Mouse (Mus musculus) lung, embryonic 16.5 days (tissue): ENCODE results near the gene Hhex. TPM values are rescaled to one million over a fixed set of nuclear protein-coding genes. Genes with fewer than 3 reads are reported as not detected.

Experiments
- ATAC-seq: fragments of 200-750 bp; cut with Nextera tagmentation; 2 replicates; pipeline ENCODE4 v1.8.0; 2017; ENCODE audit warnings: low read depth, mild to moderate bottlenecking, moderate library complexity
- H3K27ac ChIP-seq: fragments of 300-500 bp; sonication (generic); 2 replicates; pipeline ENCODE4 v1.5.1; 2014; ENCODE audit warnings: mild to moderate bottlenecking, control low read depth, low read length
- H3K27me3 ChIP-seq: fragments of 300-500 bp; sonication (generic); 2 replicates; pipeline ENCODE4 v1.6.1; 2014; ENCODE audit warnings: low read depth, low read length, mixed read lengths; ENCODE audit not compliant: control insufficient read depth, insufficient read depth
- H3K36me3 ChIP-seq: fragments of 300-500 bp; sonication (generic); 2 replicates; pipeline ENCODE4 v1.6.1; 2014; ENCODE audit warnings: low read length; ENCODE audit not compliant: control insufficient read depth, insufficient read depth
- H3K4me1 ChIP-seq: fragments of 300-500 bp; sonication (generic); replicated peaks from 2 replicates; pipeline ENCODE4 v1.6.1; 2014; ENCODE audit warnings: low read length, mixed read lengths; ENCODE audit not compliant: control insufficient read depth, insufficient read depth
- H3K4me2 ChIP-seq: fragments of 300-500 bp; sonication (generic); 2 replicates; pipeline ENCODE4 v1.6.1; 2014; ENCODE audit warnings: low read depth, low read length, control low read depth
- H3K4me3 ChIP-seq: fragments of 300-500 bp; sonication (generic); 2 replicates; pipeline ENCODE4 v1.5.1; 2014; ENCODE audit warnings: mild to moderate bottlenecking, low read length, control low read depth
- H3K9ac ChIP-seq: fragments of 300-500 bp; sonication (generic); 2 replicates; pipeline ENCODE4 v1.6.1; 2014; ENCODE audit warnings: low read length, control low read depth
- H3K9me3 ChIP-seq: fragments of 300-500 bp; sonication (generic); 2 replicates; pipeline ENCODE4 v1.6.1; 2016; ENCODE audit warnings: low read length; ENCODE audit not compliant: control insufficient read depth
- WGBS: fragments of 180-500 bp; shearing (Covaris S2); extraction: QIAGEN DNeasy Blood & Tissue Kit; methylation state at CpG from one replicate; pipeline ENCODE4 v1.1.7; 2014; 5-methylcytosine and 5-hydroxymethylcytosine counted together
- polyA plus RNA-seq: library from polyadenylated mRNA; unstranded; fragments of >200 nt; fragmentation: Nextera tagmentation; extraction: Ambion mirVana; gene quantifications from 2 replicates; pipeline ENCODE4 v1.2.1, GENCODE M21; 2015

The Hhex gene
- polyA plus RNA-seq, 1 experiment from 2014 or later: 38.3 TPM

DNA sequence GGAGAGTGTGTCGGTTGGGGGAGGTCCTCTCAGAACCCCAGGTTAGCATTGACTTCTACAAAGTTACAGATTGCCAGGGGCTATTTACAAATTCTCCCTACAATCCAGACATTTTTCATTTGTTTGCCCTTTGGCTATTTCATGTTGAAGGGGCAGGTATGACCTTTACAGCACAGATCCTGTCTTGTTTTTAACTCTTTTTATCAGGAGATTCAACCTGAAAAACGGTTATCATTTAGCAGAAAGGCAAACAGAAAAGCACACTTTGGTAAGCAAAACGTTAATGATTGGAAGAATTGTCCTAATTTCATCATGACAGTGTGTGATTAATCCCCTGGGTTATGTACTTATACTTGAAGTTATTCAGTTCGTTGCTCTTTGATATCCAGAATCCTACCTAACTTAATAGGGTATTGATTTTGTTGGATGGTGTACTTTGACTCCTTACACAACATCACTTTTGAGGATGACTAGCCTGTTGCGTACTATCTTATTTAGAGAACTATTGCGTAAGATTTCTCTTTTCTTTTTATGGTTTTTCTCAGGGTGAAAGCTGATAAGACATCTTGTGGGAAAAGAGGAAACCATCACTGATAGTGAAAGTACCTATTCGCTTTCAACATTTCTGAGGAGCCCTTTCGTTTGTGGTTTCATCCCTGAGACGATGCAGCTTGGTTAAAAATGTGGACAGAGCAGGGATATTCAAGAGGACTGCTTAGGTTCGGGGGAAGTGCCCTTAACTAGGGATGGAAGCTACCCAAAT lies 8.1 kb downstream of the Hhex start:
- 49% methylated on average over 10 of the region's 10 CpGs for WGBS
- Histone ChIP-seq H3K4me3 (no peak overlapping the region), H3K27ac (no peak overlapping the region), H3K27me3 (peaks cover 6% of the 10 kb centered on the region; the same call in 1 of the 2 replicates), H3K36me3 (no peaks in the 10 kb centered on the region), H3K4me2 (no peak overlapping the region), H3K4me1 (no peaks in the 10 kb centered on the region), H3K9ac (no peak overlapping the region), H3K9me3 (no peaks in the 10 kb centered on the region)
- no peak for ATAC-seq

DNA sequence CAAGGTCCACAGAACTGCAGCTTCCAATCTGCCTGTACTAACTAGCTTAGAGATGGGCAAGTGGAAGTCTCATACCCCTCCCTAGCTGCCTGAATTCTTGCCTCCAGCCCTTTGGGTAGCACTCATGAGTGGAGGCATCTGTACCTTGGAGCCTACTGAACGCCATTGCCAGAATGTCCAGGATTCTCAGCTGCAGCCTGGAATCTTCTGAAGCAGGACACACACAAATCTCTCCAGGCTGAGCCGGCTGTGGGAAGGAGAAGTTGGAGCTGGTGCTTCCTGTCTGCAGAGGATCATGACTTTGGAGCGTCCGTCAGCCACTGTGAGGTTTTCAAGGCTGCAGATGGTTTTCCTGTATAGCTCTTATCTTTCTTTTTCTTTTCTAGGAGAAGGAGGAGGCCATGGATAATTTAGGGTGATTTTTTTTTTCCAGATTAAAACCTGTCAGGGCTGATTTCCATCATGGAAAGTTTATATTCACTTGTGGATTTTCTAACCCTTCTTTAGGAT lies 9.1 kb downstream of the Hhex start:
- H3K4me1 ChIP-seq: no peaks in the 10 kb centered on the region

DNA sequence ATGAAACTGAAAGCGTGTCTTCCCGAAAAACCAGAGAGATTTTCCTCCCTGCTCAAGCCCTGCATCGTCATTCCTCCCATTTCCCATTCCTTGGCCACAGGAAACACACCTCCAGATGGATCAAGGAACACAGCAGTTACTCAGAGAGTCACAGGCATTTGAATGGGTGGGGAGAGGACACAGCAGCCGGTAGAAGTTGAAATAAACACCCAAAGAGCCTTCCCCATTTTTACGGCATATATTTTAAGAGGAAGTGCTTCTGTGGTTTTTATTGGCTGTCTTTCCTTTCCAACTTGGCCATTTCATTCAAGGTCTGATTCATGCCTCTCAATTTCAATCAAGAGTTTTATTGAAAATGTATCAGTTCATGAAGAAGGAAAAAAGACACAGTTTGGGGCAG lies 13.6 kb downstream of the Hhex start:
- H3K27me3 ChIP-seq: no peaks in the 10 kb centered on the region
- H3K4me2 ChIP-seq: no peak overlapping the region
- WGBS: 54% methylated on average over 5 of the region's 5 CpGs
- H3K4me1 ChIP-seq: no peaks in the 10 kb centered on the region
- no peak overlapping the region for H3K4me3 ChIP-seq
- no peaks in the 10 kb centered on the region for H3K9me3 ChIP-seq
- no peak for ATAC-seq
- no peak overlapping the region for H3K27ac ChIP-seq
- H3K9ac ChIP-seq: no peak overlapping the region
- H3K36me3 ChIP-seq: no peaks in the 10 kb centered on the region

More for the DNA sequence above, 9.1 kb downstream of the Hhex start:
- no peaks in the 10 kb centered on the region for H3K36me3 ChIP-seq
- H3K27me3 ChIP-seq: peaks cover 5% of the 10 kb centered on the region; the same call in 1 of the 2 replicates
- WGBS: 37% methylated on average over 4 of the region's 4 CpGs
- H3K4me3 ChIP-seq: no peak overlapping the region
- no peak overlapping the region for H3K27ac ChIP-seq
- H3K9me3 ChIP-seq: no peaks in the 10 kb centered on the region
- no peak for ATAC-seq
- H3K4me2 ChIP-seq: no peak overlapping the region
- no peak overlapping the region for H3K9ac ChIP-seq

DNA sequence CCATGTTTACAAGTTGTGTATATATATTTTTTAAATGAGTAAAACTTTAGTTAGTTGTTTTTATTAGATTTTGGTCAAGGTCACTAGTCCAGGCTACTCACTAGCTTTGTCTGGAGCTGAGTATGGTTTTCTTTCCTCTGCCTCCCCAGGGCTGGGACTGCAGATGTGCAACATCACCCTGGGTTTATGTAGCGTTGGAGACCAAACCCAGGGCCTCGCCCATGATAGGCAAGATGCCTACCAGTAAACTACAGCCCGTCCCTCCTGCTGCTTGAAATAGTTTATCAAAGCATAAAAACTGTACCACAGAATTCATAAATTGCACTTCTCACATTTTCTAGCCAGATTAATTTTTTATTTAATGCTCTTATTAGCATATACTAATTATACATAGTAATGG lies 14.6 kb downstream of the Hhex start:
- 80% methylated on average over 3 of the region's 3 CpGs for WGBS
- no peaks in the 10 kb centered on the region for H3K4me1 ChIP-seq
- ATAC-seq: no peak
- no peaks in the 10 kb centered on the region for H3K27me3 ChIP-seq
- no peak overlapping the region for H3K4me2 ChIP-seq
- H3K4me3 ChIP-seq: no peak overlapping the region
- H3K27ac ChIP-seq: no peak overlapping the region
- H3K9ac ChIP-seq: no peak overlapping the region
- no peaks in the 10 kb centered on the region for H3K36me3 ChIP-seq
- no peaks in the 10 kb centered on the region for H3K9me3 ChIP-seq

DNA sequence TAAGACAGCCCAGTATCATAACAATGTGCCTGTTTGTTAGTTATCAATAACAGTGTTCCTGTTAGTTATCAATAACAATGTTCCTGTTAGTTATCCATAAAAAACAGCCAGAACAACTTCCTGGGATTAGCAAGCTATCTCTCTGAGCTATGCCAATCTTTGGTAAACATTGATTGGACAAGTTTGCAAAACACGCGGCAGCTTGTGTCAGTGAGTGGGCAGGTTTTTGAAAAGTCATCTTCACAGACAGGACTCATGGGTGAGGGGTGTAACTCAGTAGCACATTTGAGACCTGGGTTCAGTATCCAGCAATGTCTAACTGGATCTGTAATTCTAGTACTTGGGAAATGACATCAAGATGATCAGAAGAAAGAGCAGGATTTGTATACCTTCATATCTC lies 20.9 kb downstream of the Hhex start:
- Histone ChIP-seq H3K9me3 (0 out of 2 replicates have a peak, but pooled peaks cover 3% of the 10 kb centered on the region), H3K4me1 (no peaks in the 10 kb centered on the region), H3K27ac (no peak overlapping the region), H3K9ac (no peak overlapping the region), H3K36me3 (no peaks in the 10 kb centered on the region), H3K4me2 (no peak overlapping the region), H3K4me3 (no peak overlapping the region), H3K27me3 (no peaks in the 10 kb centered on the region)
- ATAC-seq: no peak
- WGBS: 79% methylated on average over 2 of the region's 2 CpGs

DNA sequence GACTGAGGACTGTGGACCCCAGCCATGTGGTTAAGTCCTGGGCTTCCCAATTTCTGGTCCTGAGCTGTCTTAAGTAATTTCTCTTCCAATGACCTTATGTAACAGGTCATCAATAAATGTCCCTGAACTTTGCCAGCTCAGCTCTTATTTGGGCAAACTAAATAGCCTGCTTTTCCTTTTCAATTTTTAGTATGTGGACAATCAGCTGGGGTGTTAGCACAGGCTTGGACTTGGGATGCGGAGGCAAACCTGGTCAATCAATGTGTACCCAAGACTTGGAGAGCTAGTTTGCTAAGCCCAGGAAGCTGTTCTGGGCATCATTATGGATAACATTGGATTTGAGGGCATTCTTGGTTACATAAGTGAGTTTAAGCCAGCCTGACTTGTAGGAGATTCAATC lies 21.4 kb downstream of the Hhex start:
- Histone ChIP-seq H3K36me3 (no peaks in the 10 kb centered on the region), H3K9me3 (0 out of 2 replicates have a peak, but pooled peaks cover 3% of the 10 kb centered on the region), H3K4me3 (no peak overlapping the region), H3K27ac (no peak overlapping the region), H3K4me1 (no peaks in the 10 kb centered on the region), H3K4me2 (no peak overlapping the region), H3K9ac (no peak overlapping the region), H3K27me3 (no peaks in the 10 kb centered on the region)
- ATAC-seq: no peak
- WGBS: 88% methylated on average over 1 of the region's 1 CpGs

DNA sequence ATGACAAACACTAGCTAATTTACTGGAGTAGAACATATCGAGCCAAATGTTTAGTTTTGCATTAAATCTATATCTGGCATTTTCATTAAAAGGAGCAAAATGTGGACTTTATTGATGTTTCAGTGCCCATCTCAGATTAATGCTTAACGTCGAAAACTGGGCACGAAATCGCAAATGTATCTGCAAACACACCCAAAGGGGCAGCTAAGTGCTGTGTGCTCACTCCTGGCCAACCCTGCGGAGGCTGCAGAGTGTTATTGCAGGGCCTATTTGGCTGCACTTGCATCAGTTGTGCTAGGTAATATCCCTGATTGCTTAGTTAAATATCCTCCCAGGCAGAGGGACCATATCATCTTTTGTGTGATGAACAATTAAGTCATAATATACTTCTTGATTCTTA lies 23.4 kb downstream of the Hhex start:
- Histone ChIP-seq H3K4me1 (no peaks in the 10 kb centered on the region), H3K9me3 (0 out of 2 replicates have a peak, but pooled peaks cover 3% of the 10 kb centered on the region), H3K4me3 (no peak overlapping the region), H3K27ac (no peak overlapping the region), H3K27me3 (no peaks in the 10 kb centered on the region), H3K4me2 (no peak overlapping the region), H3K36me3 (no peaks in the 10 kb centered on the region), H3K9ac (no peak overlapping the region)
- no peak for ATAC-seq
- 65% methylated on average over 6 of the region's 6 CpGs for WGBS

DNA sequence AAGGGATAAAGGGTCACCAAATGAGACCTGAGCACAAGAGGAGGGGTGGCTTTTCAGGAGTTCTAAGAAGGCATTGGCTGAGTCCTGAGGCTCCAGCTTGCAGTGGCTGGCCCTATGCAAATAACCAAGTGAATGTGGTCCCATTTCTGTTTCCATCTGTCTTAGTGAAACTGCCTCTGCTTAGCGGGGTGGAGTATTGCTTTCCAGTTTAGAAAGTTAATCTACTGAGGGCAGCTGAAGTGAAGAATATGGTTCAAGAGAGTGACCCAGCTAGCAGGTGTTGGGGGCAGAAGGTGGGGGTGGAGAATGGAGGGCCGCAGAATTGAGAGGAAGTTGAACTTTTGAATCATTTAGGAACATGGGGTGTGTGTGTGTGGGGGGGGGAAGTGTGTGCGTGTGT lies 31.8 kb downstream of the Hhex start:
- 77% methylated on average over 3 of the region's 3 CpGs for WGBS
- Histone ChIP-seq H3K36me3 (no peaks in the 10 kb centered on the region), H3K4me1 (no peaks in the 10 kb centered on the region), H3K4me3 (no peak overlapping the region), H3K4me2 (no peak overlapping the region), H3K27me3 (no peaks in the 10 kb centered on the region), H3K27ac (no peak overlapping the region), H3K9ac (no peak overlapping the region), H3K9me3 (no peaks in the 10 kb centered on the region)
- no peak for ATAC-seq

DNA sequence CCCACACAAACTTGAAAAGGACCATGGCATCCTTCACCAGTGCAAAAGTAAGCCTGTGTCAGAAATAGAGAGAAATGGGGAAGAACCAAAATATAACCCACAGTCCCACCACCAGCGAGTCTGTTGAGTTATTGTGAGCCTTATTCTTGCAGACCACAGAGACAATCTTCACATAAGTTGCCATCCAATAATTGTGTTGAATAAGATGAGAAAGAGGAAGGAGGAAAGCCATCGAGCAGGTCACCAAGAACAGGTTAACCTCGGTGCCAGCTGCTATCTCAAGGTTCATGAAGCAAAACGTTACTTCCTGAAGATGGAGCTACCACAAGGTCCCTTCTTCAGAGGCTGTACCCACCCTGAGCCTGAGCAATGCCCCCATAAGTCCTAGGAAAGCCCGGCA lies 32.4 kb downstream of the Hhex start:
- no peak for ATAC-seq
- Histone ChIP-seq H3K9me3 (no peaks in the 10 kb centered on the region), H3K27ac (no peak overlapping the region), H3K4me2 (no peak overlapping the region), H3K4me1 (no peaks in the 10 kb centered on the region), H3K27me3 (no peaks in the 10 kb centered on the region), H3K9ac (no peak overlapping the region), H3K36me3 (no peaks in the 10 kb centered on the region), H3K4me3 (no peak overlapping the region)
- 88% methylated on average over 5 of the region's 5 CpGs for WGBS
